Mouse (Mus musculus): ENCODE data around the gene Hcrtr1. TPM values are rescaled to one million over a fixed set of nuclear protein-coding genes. Genes with fewer than 3 reads are reported as not detected.

The Hcrtr1 gene
- polyA plus RNA-seq, 1 experiment from 2014 or later, result not detected

- no peak for ATAC-seq (ENCODE audit: low FRiP score, low read depth)
- Histone ChIP-seq H3K9me3 (no peaks in the 10 kb centered on the region), H3K27ac (no peak overlapping the region), H3K4me1 (peaks cover 35% of the 10 kb centered on the region), H3K36me3 (peaks cover under 1% of the 10 kb centered on the region; the same call in 1 of the 2 replicates), H3K27me3 (peaks cover 19% of the 10 kb centered on the region), H3K4me2 (replicated peaks) (no peak overlapping the region), H3K4me3 (no peak overlapping the region), H3K9ac (peak overlapping the region; percentile 35; the same call in 1 of the 2 replicates)
- WGBS, result 51% methylated on average over 7 of the region's 7 CpGs
Observed at GRCm38 (mm10) chr4:130084331-130084945, 54.7 kb downstream of the Hcrtr1 start.

- Histone ChIP-seq H3K9me3 (no peaks in the 10 kb centered on the region), H3K4me3 (no peak overlapping the region), H3K4me1 (peaks cover 53% of the 10 kb centered on the region), H3K4me2 (replicated peaks) (no peak overlapping the region), H3K36me3 (no peaks in the 10 kb centered on the region; the same call in 1 of the 2 replicates), H3K9ac (0 out of 2 replicates have a peak overlapping the region, but pooled peaks have one; percentile 3), H3K27ac (no peak overlapping the region), H3K27me3 (peaks cover 23% of the 10 kb centered on the region)
- WGBS, result 34% methylated on average over 9 of the region's 9 CpGs
- no peak for ATAC-seq (ENCODE audit: low FRiP score, low read depth)
Observed at GRCm38 (mm10) chr4:130082211-130082610, 56.9 kb downstream of the Hcrtr1 start.

DNA sequence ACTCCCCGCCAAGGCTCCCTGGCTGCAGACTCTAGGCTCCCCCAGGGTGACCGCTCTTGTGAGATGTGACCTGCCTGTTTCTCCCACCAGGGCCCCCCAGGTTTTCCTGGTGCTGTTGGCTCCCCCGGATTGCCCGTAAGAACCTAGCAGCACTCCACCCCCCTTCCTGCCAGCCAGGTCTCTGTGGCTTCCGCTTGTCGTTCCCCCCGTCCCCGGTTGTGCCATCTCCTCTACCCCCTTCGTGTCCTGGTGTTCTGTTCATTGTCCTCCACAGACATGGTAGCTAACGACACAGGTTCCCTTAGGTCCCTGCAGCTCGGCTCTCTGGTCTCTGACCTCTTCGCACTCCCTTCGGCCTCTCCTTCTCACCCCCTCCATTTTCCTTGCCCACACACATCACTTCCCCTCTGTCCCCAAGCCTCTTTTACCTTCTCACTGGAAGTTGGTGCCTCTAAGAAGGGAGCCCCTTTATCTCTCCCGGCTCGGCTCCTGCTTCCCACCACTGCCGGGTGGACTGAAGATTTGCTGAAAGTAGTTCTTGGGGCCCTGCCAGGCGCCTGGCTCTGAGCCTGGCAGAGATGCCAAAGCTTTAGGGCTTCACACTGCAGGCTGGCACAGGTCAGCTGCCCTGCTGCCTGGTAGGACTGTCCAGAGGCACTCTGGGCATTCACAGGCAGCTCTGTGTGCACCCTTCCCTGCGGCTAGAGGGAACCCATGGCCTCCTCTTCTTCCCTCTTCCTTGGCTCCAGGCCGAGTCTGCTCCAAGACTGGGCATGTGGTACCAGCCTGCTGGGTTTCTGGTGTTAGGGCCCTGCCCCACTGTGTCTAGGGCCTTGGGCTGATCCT, 57.6 kb downstream of the Hcrtr1 start:
- Histone ChIP-seq H3K4me1 (peaks cover 58% of the 10 kb centered on the region), H3K27ac (no peak overlapping the region), H3K9ac (no peak overlapping the region), H3K27me3 (peaks cover 26% of the 10 kb centered on the region), H3K4me3 (no peak overlapping the region), H3K9me3 (no peaks in the 10 kb centered on the region), H3K36me3 (no peaks in the 10 kb centered on the region; the same call in 1 of the 2 replicates), H3K4me2 (replicated peaks) (no peak overlapping the region)
- 75% methylated on average over 19 of the region's 19 CpGs for WGBS
- ATAC-seq (ENCODE audit: low FRiP score, low read depth), result no peak

Other genes with a start within 250 kb of the Hcrtr1 start
- gene Spocd1, start 210.1 kb downstream of the Hcrtr1 start, polyA plus RNA-seq (2015; fragmentation: Nextera tagmentation; extraction: Ambion mirVana), result 0.06 TPM in 2 replicates
- gene Adgrb2, start 154.5 kb downstream of the Hcrtr1 start, polyA plus RNA-seq (2015; fragmentation: Nextera tagmentation; extraction: Ambion mirVana), result 4.0 and 4.8 TPM in 2 replicates
- gene Col16a1, start 91.5 kb downstream of the Hcrtr1 start, polyA plus RNA-seq (2015; fragmentation: Nextera tagmentation; extraction: Ambion mirVana), result 64.6 and 65.8 TPM in 2 replicates
- gene Pef1, start 36.8 kb downstream of the Hcrtr1 start, polyA plus RNA-seq (2015; fragmentation: Nextera tagmentation; extraction: Ambion mirVana), result 64.1 and 64.3 TPM in 2 replicates
- gene Tinagl1, start 35.8 kb upstream of the Hcrtr1 start, polyA plus RNA-seq (2015; fragmentation: Nextera tagmentation; extraction: Ambion mirVana), result 13.5 and 14.0 TPM in 2 replicates
- gene Gm853, start 83.0 kb upstream of the Hcrtr1 start, polyA plus RNA-seq (2015; fragmentation: Nextera tagmentation; extraction: Ambion mirVana), result not detected in 2 replicates
- 223 TPM in 2 replicates for gene Serinc2, start 139.8 kb upstream of the Hcrtr1 start, polyA plus RNA-seq (2015; fragmentation: Nextera tagmentation; extraction: Ambion mirVana)
- gene Fabp3, start 169.2 kb upstream of the Hcrtr1 start, polyA plus RNA-seq (2015; fragmentation: Nextera tagmentation; extraction: Ambion mirVana), result 24.3 and 27.4 TPM in 2 replicates
- gene Gm10570, start 169.3 kb upstream of the Hcrtr1 start, polyA plus RNA-seq (2015; fragmentation: Nextera tagmentation; extraction: Ambion mirVana), result not detected in 2 replicates
- 87.1 and 87.4 TPM in 2 replicates for gene Zcchc17, start 220.6 kb upstream of the Hcrtr1 start, polyA plus RNA-seq (2015; fragmentation: Nextera tagmentation; extraction: Ambion mirVana)
- 167 and 173 TPM in 2 replicates for gene Snrnp40, start 220.8 kb upstream of the Hcrtr1 start, polyA plus RNA-seq (2015; fragmentation: Nextera tagmentation; extraction: Ambion mirVana)

Measured in limb, embryonic 13.5 days (tissue).